Mouse (Mus musculus) frontal cortex, postnatal 25 days (tissue): ENCODE measurements around the gene Med23.

Experiments
- DNase-seq, 2 experiments: peaks; one replicate each; pipeline ENCODE4 v3.0.0; 2022; ENCODE audit warnings: low spot score in 2 of 2

The Med23 gene

DNA sequence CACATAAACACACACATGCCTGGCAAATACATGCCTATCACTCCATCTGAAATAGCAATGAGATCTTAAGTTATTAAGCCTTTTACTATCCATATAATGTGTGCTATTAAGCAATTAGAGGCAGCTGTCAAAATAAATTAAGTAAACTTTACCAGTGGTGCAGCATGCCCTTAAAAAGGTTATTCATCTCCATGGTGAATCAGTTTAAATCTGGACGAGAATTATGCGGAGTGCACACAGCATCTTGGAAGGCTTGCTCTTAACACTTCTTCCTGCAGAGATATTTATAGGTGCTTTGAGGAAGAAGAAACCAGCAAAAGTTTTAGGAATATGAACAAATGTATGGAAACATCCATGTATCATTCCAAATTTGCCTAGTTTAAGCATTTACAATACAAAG is 92.1 kb downstream of the Med23 start:
- no peak for DNase-seq
